Mouse (Mus musculus): ENCODE measurements around the gene Chgb. TPM values are rescaled to one million over a fixed set of nuclear protein-coding genes. Genes with fewer than 3 reads are reported as not detected.

Chgb gene
- 0.04 TPM for polyA plus RNA-seq (2012; fragmentation: generic; extraction: Trizol)

DNA sequence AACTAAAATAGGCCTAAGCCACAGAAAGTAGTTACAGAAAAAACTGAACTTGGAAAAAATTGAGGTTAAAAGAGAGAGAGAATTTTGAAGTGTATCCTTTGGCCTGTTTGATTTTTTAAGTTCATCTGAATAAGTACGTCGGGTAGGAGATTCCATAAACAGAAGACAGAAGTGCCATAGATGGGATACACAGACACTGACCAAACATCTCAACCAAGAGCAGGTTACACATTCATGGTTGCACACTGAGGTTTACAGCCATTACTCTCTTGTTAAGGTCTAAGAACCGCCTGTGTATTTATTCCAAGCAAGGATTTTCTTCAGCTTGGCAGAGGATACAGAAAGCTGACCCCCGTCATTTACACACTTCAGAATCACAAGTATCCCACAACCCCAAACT lies at the start of gene Chgb:
Gene Chgb (plus strand): TSS at position 301 of the 400 bp plus-strand sequence.
- TF ChIP-seq POLR2A (IDR thresholded peaks at IDR 0.05; ENCODE audit: insufficient read length, low read depth), result no peak
- no peak for TF ChIP-seq CEBPB (IDR thresholded peaks at IDR 0.05; ENCODE audit: insufficient read depth, poor library complexity, severe bottlenecking)
- TF ChIP-seq E2F4 (IDR thresholded peaks at IDR 0.05; ENCODE audit: insufficient read depth), result no peak
- no peak for TF ChIP-seq REST (IDR thresholded peaks at IDR 0.05; ENCODE audit: insufficient read depth, insufficient read length)
- TF ChIP-seq MYOG (IDR thresholded peaks at IDR 0.05; ENCODE audit: control insufficient read depth in 1 of 3, insufficient read depth in 1 of 3, insufficient read length in 2 of 3, low read depth in 2 of 3), result no peak
- Histone ChIP-seq H3K79me2 (ENCODE audit: control insufficient read depth, insufficient read depth) (no peaks in the 10 kb centered on the region), H3K36me3 (ENCODE audit: control insufficient read depth, insufficient read depth) (no peaks in the 10 kb centered on the region), H3K4me2 (ENCODE audit: low read depth) (no peak within 1 kb of the TSS), H3K27me3 (ENCODE audit: control insufficient read depth, insufficient read depth, insufficient read length) (no peaks in the 10 kb centered on the region), H3K4me3 (no peak within 1 kb of the TSS), H3ac (ENCODE audit: control insufficient read depth, insufficient read length) (no peak within 1 kb of the TSS)

GRCm38 (mm10) chr2:132732940-132733339 lies 48.1 kb upstream of the Chgb start:
- no peak for TF ChIP-seq TCF3 (IDR thresholded peaks at IDR 0.05; ENCODE audit: insufficient read length, low read depth)
- no peak for TF ChIP-seq TCF12 (IDR thresholded peaks at IDR 0.05; ENCODE audit: insufficient read depth, poor library complexity, severe bottlenecking)
- no peak for TF ChIP-seq POLR2A (IDR thresholded peaks at IDR 0.05; ENCODE audit: insufficient read length, low read depth)
- no peak for TF ChIP-seq E2F4 (IDR thresholded peaks at IDR 0.05; ENCODE audit: insufficient read depth)
- no peak for TF ChIP-seq POLR2AphosphoS2 (IDR thresholded peaks at IDR 0.05; ENCODE audit: insufficient read length, low read depth)
- no peak for TF ChIP-seq CEBPB (IDR thresholded peaks at IDR 0.05; ENCODE audit: insufficient read depth, poor library complexity, severe bottlenecking)
- TF ChIP-seq MYOD1 (IDR thresholded peaks at IDR 0.05; ENCODE audit: control insufficient read depth in 1 of 3, insufficient read length in 2 of 3, low read depth in 2 of 3), result no peak
- no peak for TF ChIP-seq MYOG (IDR thresholded peaks at IDR 0.05; ENCODE audit: control insufficient read depth in 1 of 3, insufficient read depth in 1 of 3, insufficient read length in 2 of 3, low read depth in 2 of 3)
- TF ChIP-seq MAX (IDR thresholded peaks at IDR 0.05; ENCODE audit: low read depth), result no peak
- TF ChIP-seq SRF (IDR thresholded peaks at IDR 0.05; ENCODE audit: control insufficient read depth, insufficient read length, low read depth), result no peak
- TF ChIP-seq USF1 (IDR thresholded peaks at IDR 0.05; ENCODE audit: low read depth), result no peak

GRCm38 (mm10) chr2:132733603-132734573 lies 47.2 kb upstream of the Chgb start:
- Histone ChIP-seq H3K4me3 (no peak overlapping the region), H3K79me2 (ENCODE audit: control insufficient read depth, insufficient read depth) (no peaks in the 10 kb centered on the region), H3K36me3 (ENCODE audit: control insufficient read depth, insufficient read depth) (no peaks in the 10 kb centered on the region), H3ac (ENCODE audit: control insufficient read depth, insufficient read length) (no peak overlapping the region), H3K27me3 (ENCODE audit: control insufficient read depth, insufficient read depth, insufficient read length) (no peaks in the 10 kb centered on the region), H3K4me2 (ENCODE audit: low read depth) (no peak overlapping the region)
- no peak for TF ChIP-seq MYOD1 (IDR thresholded peaks at IDR 0.05; ENCODE audit: control insufficient read depth in 1 of 3, insufficient read length in 2 of 3, low read depth in 2 of 3)
- TF ChIP-seq POLR2AphosphoS2 (IDR thresholded peaks at IDR 0.05; ENCODE audit: insufficient read length, low read depth), result no peak
- TF ChIP-seq MAX (IDR thresholded peaks at IDR 0.05; ENCODE audit: low read depth), result no peak
- TF ChIP-seq SRF (IDR thresholded peaks at IDR 0.05; ENCODE audit: control insufficient read depth, insufficient read length, low read depth), result no peak
- no peak for TF ChIP-seq POLR2A (IDR thresholded peaks at IDR 0.05; ENCODE audit: insufficient read length, low read depth)
- TF ChIP-seq REST (IDR thresholded peaks at IDR 0.05; ENCODE audit: insufficient read depth, insufficient read length), result no peak

More at GRCm38 (mm10) chr2:132732940-132733339, 48.1 kb upstream of the Chgb start:
- Histone ChIP-seq H3K36me3 (ENCODE audit: control insufficient read depth, insufficient read depth) (no peaks in the 10 kb centered on the region), H3K27me3 (ENCODE audit: control insufficient read depth, insufficient read depth, insufficient read length) (no peaks in the 10 kb centered on the region), H3K79me2 (ENCODE audit: control insufficient read depth, insufficient read depth) (no peaks in the 10 kb centered on the region), H3K4me2 (ENCODE audit: low read depth) (no peak overlapping the region), H3ac (ENCODE audit: control insufficient read depth, insufficient read length) (no peak overlapping the region), H3K4me3 (no peak overlapping the region)

DNA sequence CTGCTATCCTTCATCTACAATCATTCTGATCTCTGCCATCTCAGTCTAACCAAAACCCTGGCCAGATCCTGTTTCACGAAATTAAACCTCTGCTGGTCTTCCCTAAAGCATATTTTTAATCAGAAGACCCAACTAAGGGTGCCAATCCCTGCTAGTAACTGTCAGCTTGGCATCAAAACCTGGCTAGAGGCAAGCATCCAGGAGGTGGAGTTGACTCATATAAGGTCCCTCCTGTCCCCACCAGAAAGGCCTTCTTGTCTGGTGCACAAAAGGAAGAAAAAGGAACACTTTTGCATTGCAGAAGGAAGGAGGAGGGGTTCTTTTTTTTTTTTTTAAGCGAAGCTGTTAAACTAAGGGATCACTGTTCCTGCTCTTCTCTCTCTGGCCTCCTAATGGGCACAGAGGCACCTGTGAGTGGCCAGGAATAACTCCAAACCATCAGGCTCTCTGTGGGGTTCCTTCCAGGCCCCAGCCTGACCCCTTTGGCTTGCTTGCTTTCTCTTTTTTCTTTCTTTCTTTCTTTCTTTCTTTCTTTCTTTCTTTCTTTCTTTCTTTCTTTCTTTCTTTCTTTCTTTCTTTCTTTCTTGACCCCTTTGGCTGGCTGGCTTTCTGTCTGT lies 42.2 kb upstream of the Chgb start:
- Histone ChIP-seq H3K79me2 (ENCODE audit: control insufficient read depth, insufficient read depth) (no peaks in the 10 kb centered on the region), H3K27me3 (ENCODE audit: control insufficient read depth, insufficient read depth, insufficient read length) (no peaks in the 10 kb centered on the region), H3ac (ENCODE audit: control insufficient read depth, insufficient read length) (no peak overlapping the region), H3K4me3 (no peak overlapping the region), H3K4me2 (ENCODE audit: low read depth) (no peak overlapping the region), H3K36me3 (ENCODE audit: control insufficient read depth, insufficient read depth) (no peaks in the 10 kb centered on the region)
- TF ChIP-seq MAX (IDR thresholded peaks at IDR 0.05; ENCODE audit: low read depth), result no peak
- TF ChIP-seq USF1 (IDR thresholded peaks at IDR 0.05; ENCODE audit: low read depth), result no peak
- no peak for TF ChIP-seq POLR2AphosphoS2 (IDR thresholded peaks at IDR 0.05; ENCODE audit: insufficient read length, low read depth)
- no peak for TF ChIP-seq CEBPB (IDR thresholded peaks at IDR 0.05; ENCODE audit: insufficient read depth, poor library complexity, severe bottlenecking)
- no peak for TF ChIP-seq E2F4 (IDR thresholded peaks at IDR 0.05; ENCODE audit: insufficient read depth)
- no peak for TF ChIP-seq TCF3 (IDR thresholded peaks at IDR 0.05; ENCODE audit: insufficient read length, low read depth)
- no peak for TF ChIP-seq MYOD1 (IDR thresholded peaks at IDR 0.05; ENCODE audit: control insufficient read depth in 1 of 3, insufficient read length in 2 of 3, low read depth in 2 of 3)
- no peak for TF ChIP-seq TCF12 (IDR thresholded peaks at IDR 0.05; ENCODE audit: insufficient read depth, poor library complexity, severe bottlenecking)
- TF ChIP-seq REST (IDR thresholded peaks at IDR 0.05; ENCODE audit: insufficient read depth, insufficient read length), result no peak
- no peak for TF ChIP-seq POLR2A (IDR thresholded peaks at IDR 0.05; ENCODE audit: insufficient read length, low read depth)
- TF ChIP-seq SRF (IDR thresholded peaks at IDR 0.05; ENCODE audit: control insufficient read depth, insufficient read length, low read depth), result no peak
- TF ChIP-seq MYOG (IDR thresholded peaks at IDR 0.05; ENCODE audit: control insufficient read depth in 1 of 3, insufficient read depth in 1 of 3, insufficient read length in 2 of 3, low read depth in 2 of 3), result no peak

All from myocyte (in vitro differentiated cells).